ENCODE assay signal across 8 mouse cellular contexts in the genomic region with DNA sequence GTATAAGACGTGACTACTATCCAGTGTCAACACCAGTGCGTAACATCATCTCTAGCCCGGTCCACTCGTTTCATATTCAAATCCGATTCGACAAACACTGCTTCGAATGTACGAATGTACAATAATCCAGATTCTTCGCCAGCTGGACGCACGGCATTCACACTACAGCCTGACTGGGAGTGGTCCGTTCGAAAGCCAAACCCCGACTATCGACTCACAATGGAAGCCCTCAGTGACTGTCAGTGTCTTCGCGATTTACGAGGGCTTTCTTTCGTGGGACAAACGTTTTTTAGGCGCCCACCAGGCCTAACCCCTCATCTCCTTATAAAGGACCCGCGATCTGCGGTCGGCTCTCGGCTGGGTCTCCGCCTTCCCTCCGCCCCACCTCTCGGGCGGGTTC. TPM values are rescaled to one million over a fixed set of nuclear protein-coding genes. Genes with fewer than 3 reads are reported as not detected.
A peak's percentile ranks its signal among the peaks of the same experiment; 100 is the strongest.
DNase-seq lines count a peak whose midpoint lies in the region; ATAC-seq and TF ChIP-seq lines count a peak whose summit lies in the region.

No protein-coding gene starts in this region.

- no peak for TF ChIP-seq CTCF in testis, adult 2 months (IDR thresholded peaks at IDR 0.05; ENCODE audit: control insufficient read depth, insufficient read depth, insufficient replicate concordance, low read depth, low read length)

- peak overlapping the region; percentile 55 for H3K27ac ChIP-seq in testis, adult 2 months (ENCODE audit: control insufficient read depth, insufficient read depth, low read depth, low read length)
- H3K27ac ChIP-seq in limb, embryonic 10.5 days, result peak overlapping the region; percentile 82
- H3K27ac ChIP-seq in neural tube, embryonic 13.5 days (replicated peaks), result peak overlapping the region; percentile 85

- no peaks in the 10 kb centered on the region; the same call in none of the 2 replicates for H3K36me3 ChIP-seq in testis, adult 2 months (ENCODE audit: control insufficient read depth, insufficient read depth, low read length)
- H3K36me3 ChIP-seq in limb, embryonic 10.5 days, result peaks cover 18% of the 10 kb centered on the region
- H3K36me3 ChIP-seq in neural tube, embryonic 13.5 days, result peaks cover 22% of the 10 kb centered on the region

- H3K9ac ChIP-seq in neural tube, embryonic 13.5 days, result peak overlapping the region; percentile 85

- H3K4me2 ChIP-seq in neural tube, embryonic 13.5 days, result peak overlapping the region; percentile 65

- TF ChIP-seq POLR2A in testis, adult 2 months (IDR thresholded peaks at IDR 0.05; ENCODE audit: control insufficient read depth, low read depth, low read length), result no peak

- WGBS in limb, embryonic 10.5 days, result 7% methylated on average over 30 of the region's 30 CpGs
- 2% methylated on average over 30 of the region's 30 CpGs for WGBS in neural tube, embryonic 13.5 days

- DNase-seq in frontal cortex, postnatal 14 days (ENCODE audit: low spot score in 2 of 2), result no peak
- no peak for DNase-seq in testis, postnatal 14 days (ENCODE audit: low spot score)
- no peak for DNase-seq in limb, embryonic 10.5 days (ENCODE audit: low spot score)
- DNase-seq in cerebellum, adult 18-20 months, result no peak
- no peak for DNase-seq in left cerebral cortex, adult 11 months (ENCODE audit: low spot score)

- ATAC-seq in frontal cortex, adult (ENCODE audit: low TSS enrichment), result peak; percentile 25
- peak; percentile 52; the same call in 1 of the 2 replicates for ATAC-seq in neural tube, embryonic 13.5 days (ENCODE audit: low read depth)

- H3K4me3 ChIP-seq in testis, adult 2 months (ENCODE audit: control insufficient read depth, low read depth, low read length), result peak overlapping the region; percentile 95
- peak overlapping the region; percentile 88 for H3K4me3 ChIP-seq in limb, embryonic 10.5 days
- peak overlapping the region; percentile 65 for H3K4me3 ChIP-seq in neural tube, embryonic 13.5 days

- H3K4me1 ChIP-seq in testis, adult 2 months (ENCODE audit: control insufficient read depth, insufficient read depth, low read length), result peaks cover 6% of the 10 kb centered on the region
- H3K4me1 ChIP-seq in limb, embryonic 10.5 days, result peaks cover 13% of the 10 kb centered on the region
- peaks cover 32% of the 10 kb centered on the region for H3K4me1 ChIP-seq in neural tube, embryonic 13.5 days (replicated peaks)

- H3K27me3 ChIP-seq in testis, adult 2 months (ENCODE audit: control insufficient read depth, insufficient read depth, low read length), result no peaks in the 10 kb centered on the region
- no peaks in the 10 kb centered on the region for H3K27me3 ChIP-seq in limb, embryonic 10.5 days (ENCODE audit: low read depth, poor library complexity, severe bottlenecking)
- no peaks in the 10 kb centered on the region for H3K27me3 ChIP-seq in neural tube, embryonic 13.5 days

- no peaks in the 10 kb centered on the region for H3K9me3 ChIP-seq in limb, embryonic 10.5 days (replicated peaks)
- no peaks in the 10 kb centered on the region for H3K9me3 ChIP-seq in neural tube, embryonic 13.5 days

RNA-seq across cellular contexts. Expression of gene Rabl2, which starts 0.4 kb away (rescaled TPM):
- polyA plus RNA-seq in testis, adult 2 months (2012; rRNA removed), result 91.2 and 108 TPM in 2 replicates
- polyA plus RNA-seq in limb, embryonic 10.5 days (2016; fragmentation: Nextera tagmentation; extraction: Ambion mirVana), result 64.8 and 65.6 TPM in 2 replicates
- 70.7 and 82.4 TPM in 2 replicates for polyA plus RNA-seq in neural tube, embryonic 13.5 days (2015; fragmentation: Nextera tagmentation; extraction: Ambion mirVana)

RNA-seq across cellular contexts. Expression of gene Acr, which starts 23.2 kb away (rescaled TPM):
- polyA plus RNA-seq in testis, adult 2 months (2012; rRNA removed), result 522 and 549 TPM in 2 replicates
- 0.10 TPM in 1 of 2 replicates, not detected in the other for polyA plus RNA-seq in limb, embryonic 10.5 days (2016; fragmentation: Nextera tagmentation; extraction: Ambion mirVana)
- 0.48 and 1.5 TPM in 2 replicates for polyA plus RNA-seq in neural tube, embryonic 13.5 days (2015; fragmentation: Nextera tagmentation; extraction: Ambion mirVana)

Comparison
In these comparisons a context has a peak if more than half of its experiments do, and no peak if none do; other contexts are left out.
1. RNA of gene Acr, which starts 23.2 kb away (polyA plus RNA-seq): 522 to 549 TPM in testis, adult 2 months; 0.48 to 1.5 TPM in neural tube, embryonic 13.5 days and 0.10 TPM in limb, embryonic 10.5 days; every median in the first group is over 100 times any median in the second.
2. Peak in every context shown above with its lines, with median percentiles within 50 percentile points of each other: H3K27ac ChIP-seq and H3K4me3 ChIP-seq.